Mouse (Mus musculus) liver, embryonic 14.5 days (tissue): ENCODE measurements at regions not wholly inside any gene's neighbourhood (a gene's known extent, or its start where the extent isn't known, plus 50 kb on each side); places are given as distances from the start of the nearest gene placed in this dataset.

Source experiments
- CTCF ChIP-seq: IDR thresholded peaks from 2 replicates; pipeline ENCODE4 v1.5.1; 2016; ENCODE audit warnings: antibody characterized with exemption, low read depth, control low read depth
- EP300 ChIP-seq: IDR thresholded peaks from 2 replicates; pipeline ENCODE4 v1.6.1; 2016; ENCODE audit warnings: antibody characterized with exemption, low read depth

GRCm38 (mm10) chr6:117775304-117776050, 65.5 kb upstream of the Zfp637 start:
- no peak for TF ChIP-seq CTCF
- no peak for TF ChIP-seq EP300
